Mouse (Mus musculus) liver, postnatal 0 days (tissue): ENCODE measurements at regions not wholly inside any gene's neighbourhood (a gene's known extent, or its start where the extent isn't known, plus 50 kb on each side); places are given as distances from the start of the nearest gene placed in this dataset.

Experiments
- ATAC-seq: fragments of 200-750 bp; cut with Nextera tagmentation; 2 replicates; pipeline ENCODE4 v1.8.0; 2017; ENCODE audit warnings: mild to moderate bottlenecking, moderate library complexity
- DNase-seq: peaks from one replicate; pipeline ENCODE4 v3.0.0-alpha.2; 2016
- H3K27ac ChIP-seq: fragments of 300-500 bp; sonication (generic); 2 replicates; pipeline ENCODE4 v1.5.1; 2014; ENCODE audit warnings: antibody characterized with exemption, moderate library complexity, mild to moderate bottlenecking, low read depth
- H3K27me3 ChIP-seq: fragments of 300-500 bp; sonication (generic); 2 replicates; pipeline ENCODE4 v1.6.1; 2014; ENCODE audit warnings: low read length, control low read depth, mixed read lengths; ENCODE audit not compliant: insufficient read depth
- H3K36me3 ChIP-seq: fragments of 300-500 bp; sonication (generic); replicated peaks from 2 replicates; pipeline ENCODE4 v1.6.1; 2014; ENCODE audit warnings: mild to moderate bottlenecking, control low read depth, low read length, moderate library complexity, mixed read lengths; ENCODE audit not compliant: insufficient read depth
- H3K4me1 ChIP-seq: fragments of 300-500 bp; sonication (generic); 2 replicates; pipeline ENCODE4 v1.6.1; 2014; ENCODE audit warnings: antibody characterized with exemption, mild to moderate bottlenecking, control low read depth; ENCODE audit not compliant: insufficient read depth
- H3K4me2 ChIP-seq: fragments of 300-500 bp; sonication (generic); 2 replicates; pipeline ENCODE4 v1.6.1; 2014; ENCODE audit warnings: low read depth, mild to moderate bottlenecking, low read length, moderate library complexity, mixed read lengths
- H3K4me3 ChIP-seq: fragments of 300-500 bp; sonication (generic); 2 replicates; pipeline ENCODE4 v1.5.1; 2014; ENCODE audit warnings: low read depth, low read length
- H3K9ac ChIP-seq: fragments of 300-500 bp; sonication (generic); replicated peaks from 2 replicates; pipeline ENCODE4 v1.6.1; 2014; ENCODE audit warnings: mild to moderate bottlenecking, moderate library complexity
- H3K9me3 ChIP-seq: fragments of 300-500 bp; sonication (generic); 2 replicates; pipeline ENCODE4 v1.6.1; 2016; ENCODE audit warnings: mild to moderate bottlenecking, control low read depth, low read length, mixed read lengths
- CTCF ChIP-seq: sonication (generic); IDR thresholded peaks from 2 replicates; pipeline ENCODE4 v1.5.1; 2016; ENCODE audit warnings: antibody characterized with exemption, low read depth
- EP300 ChIP-seq: IDR thresholded peaks from 2 replicates; pipeline ENCODE4 v1.6.1; 2016; ENCODE audit warnings: antibody characterized with exemption, low read depth, mild to moderate bottlenecking
- WGBS: fragments of 180-500 bp; shearing (Covaris S2); extraction: QIAGEN DNeasy Blood & Tissue Kit; methylation state at CpG from one replicate; pipeline ENCODE4 v1.1.7; 2014; ENCODE audit not compliant: insufficient replicate concordance; 5-methylcytosine and 5-hydroxymethylcytosine counted together

GRCm38 (mm10) chr2:94590494-94590893 is 152.6 kb upstream of the Api5 start:
- H3K9ac ChIP-seq, result no peak overlapping the region
- H3K4me2 ChIP-seq, result no peak overlapping the region
- H3K27me3 ChIP-seq, result no peaks in the 10 kb centered on the region
- no peaks in the 10 kb centered on the region for H3K9me3 ChIP-seq
- no peak for TF ChIP-seq CTCF
- no peak for TF ChIP-seq EP300
- H3K4me1 ChIP-seq, result no peaks in the 10 kb centered on the region
- H3K36me3 ChIP-seq, result no peaks in the 10 kb centered on the region
- DNase-seq (no peak), ATAC-seq (no peak)
- 68% methylated on average over 6 of the region's 6 CpGs for WGBS
- no peak overlapping the region for H3K27ac ChIP-seq
- no peak overlapping the region for H3K4me3 ChIP-seq

DNA sequence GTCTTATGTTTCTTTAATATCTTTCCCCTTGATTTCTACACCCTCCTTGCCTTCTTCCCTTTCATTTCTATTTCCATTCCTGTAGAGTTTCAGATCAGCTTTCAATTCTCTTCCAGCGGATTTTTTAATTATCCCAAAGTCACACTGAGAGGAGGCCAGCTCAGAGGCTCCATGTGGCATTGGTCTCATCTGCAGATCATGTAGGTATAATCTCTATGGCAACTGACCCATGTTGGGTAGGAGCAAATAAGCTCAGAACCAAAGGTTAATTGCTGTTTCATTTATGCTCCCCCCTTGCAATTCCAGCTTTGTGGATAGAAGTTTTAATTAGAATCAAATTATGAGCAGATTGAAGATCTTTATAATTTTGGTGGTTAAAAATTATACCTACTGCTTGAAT is 149.3 kb upstream of the Api5 start:
- no peaks in the 10 kb centered on the region for H3K36me3 ChIP-seq
- TF ChIP-seq CTCF (no peak), EP300 (no peak)
- no peak for ATAC-seq
- H3K4me3 ChIP-seq, result no peak overlapping the region
- no peak overlapping the region for H3K27ac ChIP-seq
- H3K4me1 ChIP-seq, result no peaks in the 10 kb centered on the region
- H3K27me3 ChIP-seq, result no peaks in the 10 kb centered on the region
- WGBS, result 64% methylated on average over 1 of the region's 1 CpGs
- DNase-seq, result no peak
- no peaks in the 10 kb centered on the region for H3K9me3 ChIP-seq
- H3K9ac ChIP-seq, result no peak overlapping the region
- no peak overlapping the region for H3K4me2 ChIP-seq

GRCm38 (mm10) chr2:94571646-94572045 is 133.7 kb upstream of the Api5 start:
- no peaks in the 10 kb centered on the region for H3K9me3 ChIP-seq
- no peak overlapping the region for H3K4me3 ChIP-seq
- H3K9ac ChIP-seq, result no peak overlapping the region
- H3K27ac ChIP-seq, result no peak overlapping the region
- no peaks in the 10 kb centered on the region for H3K27me3 ChIP-seq
- no peak for DNase-seq
- H3K4me1 ChIP-seq, result no peaks in the 10 kb centered on the region
- WGBS, result 77% methylated on average over 3 of the region's 3 CpGs
- ATAC-seq, result no peak
- H3K36me3 ChIP-seq, result no peaks in the 10 kb centered on the region
- TF ChIP-seq EP300, result no peak
- TF ChIP-seq CTCF, result no peak
- no peak overlapping the region for H3K4me2 ChIP-seq

GRCm38 (mm10) chr2:94541230-94541905 is 103.4 kb upstream of the Api5 start:
- H3K27me3 ChIP-seq, result no peaks in the 10 kb centered on the region
- H3K9me3 ChIP-seq, result no peaks in the 10 kb centered on the region
- H3K27ac ChIP-seq, result no peak overlapping the region
- no peaks in the 10 kb centered on the region for H3K36me3 ChIP-seq
- no peaks in the 10 kb centered on the region for H3K4me1 ChIP-seq
- WGBS, result 70% methylated on average over 3 of the region's 3 CpGs
- no peak for DNase-seq
- TF ChIP-seq EP300 (no peak), CTCF (no peak)
- H3K9ac ChIP-seq, result no peak overlapping the region
- no peak overlapping the region for H3K4me3 ChIP-seq
- ATAC-seq, result no peak
- no peak overlapping the region for H3K4me2 ChIP-seq

DNA sequence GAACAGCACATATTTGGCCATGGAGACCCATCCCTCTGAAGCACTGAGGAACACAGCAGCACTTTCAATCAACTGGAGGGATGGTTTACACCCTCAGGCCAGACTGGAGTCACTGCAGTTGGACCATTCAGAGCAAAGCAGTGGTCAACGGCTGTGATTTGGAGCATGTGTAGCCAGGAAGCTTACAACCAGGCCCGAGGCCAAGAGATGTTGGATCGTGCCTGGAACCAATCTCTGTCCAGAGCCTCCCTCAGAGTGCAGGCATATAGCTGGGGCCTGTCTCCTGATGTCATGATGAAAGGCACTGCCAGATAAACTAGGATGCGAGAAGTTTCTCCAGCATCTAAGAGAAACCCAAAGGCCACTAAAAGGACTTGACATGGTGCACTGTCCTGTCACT is 98.7 kb upstream of the Api5 start:
- DNase-seq (no peak), ATAC-seq (no peak)
- Histone ChIP-seq H3K4me1 (no peaks in the 10 kb centered on the region), H3K36me3 (no peaks in the 10 kb centered on the region), H3K27me3 (no peaks in the 10 kb centered on the region), H3K27ac (no peak overlapping the region), H3K4me3 (no peak overlapping the region), H3K9ac (no peak overlapping the region), H3K9me3 (no peaks in the 10 kb centered on the region), H3K4me2 (no peak overlapping the region)
- WGBS, result 70% methylated on average over 4 of the region's 4 CpGs
- TF ChIP-seq EP300, result no peak

GRCm38 (mm10) chr2:94531175-94531574 is 93.2 kb upstream of the Api5 start:
- Histone ChIP-seq H3K4me2 (no peak overlapping the region), H3K27me3 (no peaks in the 10 kb centered on the region), H3K9ac (no peak overlapping the region), H3K27ac (no peak overlapping the region), H3K4me1 (no peaks in the 10 kb centered on the region), H3K9me3 (no peaks in the 10 kb centered on the region), H3K4me3 (no peak overlapping the region), H3K36me3 (no peaks in the 10 kb centered on the region)
- DNase-seq, result no peak
- 53% methylated on average over 5 of the region's 5 CpGs for WGBS
- no peak for ATAC-seq
- no peak for TF ChIP-seq CTCF
- TF ChIP-seq EP300, result no peak

GRCm38 (mm10) chr2:94524536-94524935 is 86.6 kb upstream of the Api5 start:
- Histone ChIP-seq H3K4me1 (no peaks in the 10 kb centered on the region), H3K9me3 (no peaks in the 10 kb centered on the region; the same call in 1 of the 2 replicates), H3K9ac (no peak overlapping the region), H3K36me3 (no peaks in the 10 kb centered on the region), H3K4me3 (no peak overlapping the region), H3K4me2 (no peak overlapping the region), H3K27ac (no peak overlapping the region), H3K27me3 (no peaks in the 10 kb centered on the region)
- WGBS, result 24% methylated on average over 6 of the region's 6 CpGs
- DNase-seq (no peak), ATAC-seq (no peak)
- TF ChIP-seq CTCF, result no peak
